22 mouse cellular contexts compared by ENCODE assay signal in genomic region chr8:106584942-106585670, GRCm38 (mm10). TPM values are rescaled to one million over a fixed set of nuclear protein-coding genes. Genes with fewer than 3 reads are reported as not detected.
DNase-seq lines count a peak whose midpoint lies in the region; ATAC-seq lines count a peak whose summit lies in the region.
"Had no signal": no experiment of that assay in that cellular context is flagged by ENCODE, and none has a peak within 500 bp of the region (broad histone marks: within the 10 kb centered on the region; RNA-seq: fewer than 3 reads in every experiment).

No protein-coding gene starts in this region.

- no peaks in the 10 kb centered on the region for H3K27me3 ChIP-seq in lung, embryonic 15.5 days
- no peaks in the 10 kb centered on the region for H3K27me3 ChIP-seq in stomach, embryonic 16.5 days (ENCODE audit: control insufficient read depth, insufficient read depth, low read length)
- no peaks in the 10 kb centered on the region for H3K27me3 ChIP-seq in hindbrain, embryonic 13.5 days
- H3K27me3 ChIP-seq: forebrain, embryonic 13.5 days; limb, embryonic 13.5 days had no signal

- no peak overlapping the region for H3K4me3 ChIP-seq in lung, embryonic 15.5 days
- H3K4me3 ChIP-seq in stomach, embryonic 16.5 days (replicated peaks; ENCODE audit: low read length): no peak overlapping the region
- H3K4me3 ChIP-seq in hindbrain, embryonic 13.5 days: no peak overlapping the region
- H3K4me3 ChIP-seq: forebrain, embryonic 13.5 days; limb, embryonic 13.5 days had no signal

- ATAC-seq in lung, embryonic 15.5 days (ENCODE audit: borderline replicate concordance, extremely low read depth, low FRiP score, low TSS enrichment): no peak
- ATAC-seq in stomach, embryonic 16.5 days (ENCODE audit: insufficient read depth, low FRiP score): peak; percentile 31; the same call in 1 of the 2 replicates
- ATAC-seq in hindbrain, embryonic 13.5 days (ENCODE audit: low FRiP score): no peak
- ATAC-seq: CD4-positive, CD25-positive, alpha-beta regulatory T cell, adult 4 months; forebrain, embryonic 13.5 days; hindbrain, embryonic 16.5 days had no signal

- DNase-seq in heart, adult 11 months: peak; percentile 90
- DNase-seq in heart, postnatal 14 days: no peak
- no peak for DNase-seq in lung, postnatal 14 days
- peak; percentile 51 for DNase-seq in kidney, postnatal 14 days
- no peak for DNase-seq in left cerebral cortex, postnatal 10 days (ENCODE audit: extremely low spot score in 1 of 2, low spot score in 2 of 2)
- DNase-seq: adrenal gland, adult 2 months; cerebellum, adult 11 months; cerebellum, postnatal 25 days; gastrocnemius, postnatal 25 days; heart, postnatal 10 days; layer of hippocampus, adult 9-11 months; right cerebral cortex, postnatal 14 days; thymus, postnatal 4 days had no signal

- peak overlapping the region; percentile 85 for H3K27ac ChIP-seq in lung, embryonic 15.5 days
- peak overlapping the region; percentile 48 for H3K27ac ChIP-seq in stomach, embryonic 16.5 days (ENCODE audit: low read length)
- no peak overlapping the region for H3K27ac ChIP-seq in hindbrain, embryonic 13.5 days
- H3K27ac ChIP-seq: forebrain, embryonic 13.5 days; limb, embryonic 13.5 days had no signal

- H3K4me1 ChIP-seq in lung, embryonic 15.5 days: peaks cover 17% of the 10 kb centered on the region
- no peaks in the 10 kb centered on the region for H3K4me1 ChIP-seq in stomach, embryonic 16.5 days (ENCODE audit: control insufficient read depth, insufficient read depth, low read length)
- no peaks in the 10 kb centered on the region for H3K4me1 ChIP-seq in hindbrain, embryonic 13.5 days (replicated peaks)
- H3K4me1 ChIP-seq: forebrain, embryonic 13.5 days had no signal

- H3K9ac ChIP-seq in lung, embryonic 15.5 days: no peak overlapping the region
- H3K9ac ChIP-seq in stomach, embryonic 16.5 days (ENCODE audit: low read length): no peak overlapping the region
- no peak overlapping the region for H3K9ac ChIP-seq in hindbrain, embryonic 13.5 days
- H3K9ac ChIP-seq: forebrain, embryonic 13.5 days; limb, embryonic 13.5 days had no signal

- WGBS in lung, embryonic 15.5 days: 35% methylated on average over 11 of the region's 11 CpGs
- 54% methylated on average over 11 of the region's 11 CpGs for WGBS in stomach, embryonic 16.5 days
- WGBS in hindbrain, embryonic 13.5 days: 77% methylated on average over 11 of the region's 11 CpGs

- H3K9me3 ChIP-seq in lung, embryonic 15.5 days: no peaks in the 10 kb centered on the region
- H3K9me3 ChIP-seq in stomach, embryonic 16.5 days (replicated peaks; ENCODE audit: control insufficient read depth, low read length): no peaks in the 10 kb centered on the region
- H3K9me3 ChIP-seq in hindbrain, embryonic 13.5 days: no peaks in the 10 kb centered on the region
- H3K9me3 ChIP-seq: forebrain, embryonic 13.5 days had no signal

- H3K4me2 ChIP-seq in lung, embryonic 15.5 days: peak overlapping the region; percentile 16; the same call in 1 of the 2 replicates
- no peak overlapping the region for H3K4me2 ChIP-seq in stomach, embryonic 16.5 days (ENCODE audit: low read depth, low read length)
- H3K4me2 ChIP-seq in hindbrain, embryonic 13.5 days: no peak overlapping the region
- H3K4me2 ChIP-seq: forebrain, embryonic 13.5 days; limb, embryonic 13.5 days; midbrain, embryonic 11.5 days had no signal

- intact Hi-C loops in heart, postnatal 14 days (cut with DNase I): no loop called here
- intact Hi-C loops in left cerebral cortex, postnatal 10 days (cut with DNase I): no loop called here

- H3K36me3 ChIP-seq in lung, embryonic 15.5 days: no peaks in the 10 kb centered on the region
- H3K36me3 ChIP-seq in stomach, embryonic 16.5 days (ENCODE audit: control insufficient read depth, insufficient read depth, low read length): no peaks in the 10 kb centered on the region
- no peaks in the 10 kb centered on the region for H3K36me3 ChIP-seq in hindbrain, embryonic 13.5 days
- H3K36me3 ChIP-seq: limb, embryonic 13.5 days had no signal

RNA-seq across cellular contexts. Expression of gene Gm10073, which starts 11.8 kb away (rescaled TPM):
- total RNA-seq in heart, postnatal 14 days (2021): 100 to 1,000 TPM in 1 of 2 experiments, 10 to 100 TPM in 1; 91.0 to 106 TPM
- 8.3 and 9.0 TPM in 2 replicates for polyA plus RNA-seq in lung, embryonic 15.5 days (2015; fragmentation: Nextera tagmentation; extraction: Ambion mirVana)
- 13.4 and 26.5 TPM in 2 replicates for polyA plus RNA-seq in stomach, embryonic 16.5 days (2015; fragmentation: Nextera tagmentation; extraction: Ambion mirVana)
- 6.1 and 9.5 TPM in 2 replicates for polyA plus RNA-seq in hindbrain, embryonic 13.5 days (2015; fragmentation: Nextera tagmentation; extraction: Ambion mirVana)
- total RNA-seq in left cerebral cortex, postnatal 10 days (2021): 100 to 1,000 TPM; 115 to 119 TPM

RNA-seq across cellular contexts. Expression of gene Cdh1, which starts 18.0 kb away (rescaled TPM):
- total RNA-seq in heart, postnatal 14 days (2021): under 1 TPM; 0.39 to 0.96 TPM
- polyA plus RNA-seq in lung, embryonic 15.5 days (2015; fragmentation: Nextera tagmentation; extraction: Ambion mirVana): 106 and 117 TPM in 2 replicates
- 215 and 267 TPM in 2 replicates for polyA plus RNA-seq in stomach, embryonic 16.5 days (2015; fragmentation: Nextera tagmentation; extraction: Ambion mirVana)
- polyA plus RNA-seq in hindbrain, embryonic 13.5 days (2015; fragmentation: Nextera tagmentation; extraction: Ambion mirVana): 1.7 and 2.3 TPM in 2 replicates
- 1 to 10 TPM; 2.6 to 3.1 TPM for total RNA-seq in left cerebral cortex, postnatal 10 days (2021)
- total RNA-seq: MEL had no signal

Comparison
In these comparisons a context has a peak if more than half of its experiments do, and no peak if none do; other contexts are left out.
1. DNase-seq: peak in heart, adult 11 months (single experiment) and kidney, postnatal 14 days (single experiment); none in heart, postnatal 14 days (0 of 2), lung, postnatal 14 days (single experiment) and left cerebral cortex, postnatal 10 days (0 of 2).
2. RNA of gene Cdh1, which starts 18.0 kb away (polyA plus RNA-seq): 215 to 267 TPM in stomach, embryonic 16.5 days and 106 to 117 TPM in lung, embryonic 15.5 days; 1.7 to 2.3 TPM in hindbrain, embryonic 13.5 days; every median in the first group is over 10 times any median in the second.